Mouse (Mus musculus): ENCODE data around the gene Kcnj8. TPM values are rescaled to one million over a fixed set of nuclear protein-coding genes. Genes with fewer than 3 reads are reported as not detected.
A peak's percentile ranks its signal among the peaks of the same experiment; 100 is the strongest.

The Kcnj8 gene
- polyA plus RNA-seq, 1 experiment from 2014 or later, result 44.6 TPM

GRCm38 (mm10) chr6:142607080-142607479 is 35.7 kb upstream of the Kcnj8 start:
- Histone ChIP-seq H3K4me3 (ENCODE audit: low read depth, low read length) (no peak overlapping the region), H3K9me3 (ENCODE audit: control insufficient read depth, low read length) (no peaks in the 10 kb centered on the region), H3K4me2 (replicated peaks; ENCODE audit: low read depth) (no peak overlapping the region), H3K9ac (ENCODE audit: low read length) (no peak overlapping the region), H3K27me3 (ENCODE audit: control insufficient read depth, insufficient read depth, low read length) (no peaks in the 10 kb centered on the region), H3K36me3 (ENCODE audit: control insufficient read depth, insufficient read depth, low read length) (no peaks in the 10 kb centered on the region), H3K4me1 (replicated peaks; ENCODE audit: control insufficient read depth, insufficient read depth) (no peaks in the 10 kb centered on the region), H3K27ac (replicated peaks) (no peak overlapping the region)
- 69% methylated on average over 7 of the region's 7 CpGs for WGBS
- TF ChIP-seq CTCF (IDR thresholded peaks at IDR 0.05; ENCODE audit: low read depth), result no peak
- no peak for TF ChIP-seq EP300 (optimal IDR thresholded peaks at IDR 0.05)
- no peak for ATAC-seq (ENCODE audit: low FRiP score, low TSS enrichment)
- DNase-seq (ENCODE audit: low spot score), result no peak

GRCm38 (mm10) chr6:142602772-142603171 is 31.4 kb upstream of the Kcnj8 start:
- Histone ChIP-seq H3K4me2 (replicated peaks; ENCODE audit: low read depth) (no peak overlapping the region), H3K27me3 (ENCODE audit: control insufficient read depth, insufficient read depth, low read length) (no peaks in the 10 kb centered on the region), H3K4me1 (replicated peaks; ENCODE audit: control insufficient read depth, insufficient read depth) (no peaks in the 10 kb centered on the region), H3K9ac (ENCODE audit: low read length) (no peak overlapping the region), H3K36me3 (ENCODE audit: control insufficient read depth, insufficient read depth, low read length) (no peaks in the 10 kb centered on the region), H3K4me3 (ENCODE audit: low read depth, low read length) (no peak overlapping the region), H3K27ac (replicated peaks) (no peak overlapping the region), H3K9me3 (ENCODE audit: control insufficient read depth, low read length) (no peaks in the 10 kb centered on the region)
- WGBS, result 63% methylated on average over 6 of the region's 6 CpGs
- TF ChIP-seq EP300 (optimal IDR thresholded peaks at IDR 0.05), result no peak
- no peak for TF ChIP-seq CTCF (IDR thresholded peaks at IDR 0.05; ENCODE audit: low read depth)
- ATAC-seq (ENCODE audit: low FRiP score, low TSS enrichment) (no peak), DNase-seq (ENCODE audit: low spot score) (no peak)

- no peaks in the 10 kb centered on the region for H3K27me3 ChIP-seq (ENCODE audit: control insufficient read depth, insufficient read depth, low read length)
Measured at GRCm38 (mm10) chr6:142578831-142579230, 7.4 kb upstream of the Kcnj8 start.

GRCm38 (mm10) chr6:142577801-142578200 is 6.4 kb upstream of the Kcnj8 start:
- Histone ChIP-seq H3K4me3 (ENCODE audit: low read depth, low read length) (no peak overlapping the region), H3K27ac (replicated peaks) (no peak overlapping the region), H3K4me1 (replicated peaks; ENCODE audit: control insufficient read depth, insufficient read depth) (no peaks in the 10 kb centered on the region), H3K9ac (ENCODE audit: low read length) (no peak overlapping the region), H3K27me3 (ENCODE audit: control insufficient read depth, insufficient read depth, low read length) (no peaks in the 10 kb centered on the region), H3K4me2 (replicated peaks; ENCODE audit: low read depth) (no peak overlapping the region), H3K9me3 (ENCODE audit: control insufficient read depth, low read length) (no peaks in the 10 kb centered on the region), H3K36me3 (ENCODE audit: control insufficient read depth, insufficient read depth, low read length) (no peaks in the 10 kb centered on the region)
- ATAC-seq (ENCODE audit: low FRiP score, low TSS enrichment) (no peak), DNase-seq (ENCODE audit: low spot score) (no peak)
- TF ChIP-seq EP300 (optimal IDR thresholded peaks at IDR 0.05), result no peak
- TF ChIP-seq CTCF (IDR thresholded peaks at IDR 0.05; ENCODE audit: low read depth), result no peak
- WGBS, result 69% methylated on average over 6 of the region's 6 CpGs

More at GRCm38 (mm10) chr6:142578831-142579230, 7.4 kb upstream of the Kcnj8 start:
- Histone ChIP-seq H3K4me1 (replicated peaks; ENCODE audit: control insufficient read depth, insufficient read depth) (no peaks in the 10 kb centered on the region), H3K27ac (replicated peaks) (no peak overlapping the region), H3K4me2 (replicated peaks; ENCODE audit: low read depth) (no peak overlapping the region), H3K4me3 (ENCODE audit: low read depth, low read length) (no peak overlapping the region), H3K36me3 (ENCODE audit: control insufficient read depth, insufficient read depth, low read length) (no peaks in the 10 kb centered on the region), H3K9me3 (ENCODE audit: control insufficient read depth, low read length) (no peaks in the 10 kb centered on the region), H3K9ac (ENCODE audit: low read length) (no peak overlapping the region)
- DNase-seq (ENCODE audit: low spot score) (no peak), ATAC-seq (ENCODE audit: low FRiP score, low TSS enrichment) (no peak)
- TF ChIP-seq EP300 (optimal IDR thresholded peaks at IDR 0.05) (no peak), CTCF (IDR thresholded peaks at IDR 0.05; ENCODE audit: low read depth) (no peak)
- WGBS, result 67% methylated on average over 4 of the region's 4 CpGs

- no peak overlapping the region for H3K4me3 ChIP-seq (ENCODE audit: low read depth, low read length)
- no peak for ATAC-seq (ENCODE audit: low FRiP score, low TSS enrichment)
- no peak for DNase-seq (ENCODE audit: low spot score)
- H3K27me3 ChIP-seq (ENCODE audit: control insufficient read depth, insufficient read depth, low read length), result no peaks in the 10 kb centered on the region; the same call in 1 of the 2 replicates
- no peaks in the 10 kb centered on the region for H3K4me1 ChIP-seq (replicated peaks; ENCODE audit: control insufficient read depth, insufficient read depth)
- H3K9ac ChIP-seq (ENCODE audit: low read length), result no peak overlapping the region
- TF ChIP-seq CTCF (IDR thresholded peaks at IDR 0.05; ENCODE audit: low read depth) (no peak), EP300 (optimal IDR thresholded peaks at IDR 0.05) (peak; percentile 2)
- peak overlapping the region; percentile 63 for H3K27ac ChIP-seq (replicated peaks)
- H3K4me2 ChIP-seq (replicated peaks; ENCODE audit: low read depth), result no peak overlapping the region
- no peaks in the 10 kb centered on the region for H3K36me3 ChIP-seq (ENCODE audit: control insufficient read depth, insufficient read depth, low read length)
- H3K9me3 ChIP-seq (ENCODE audit: control insufficient read depth, low read length), result no peaks in the 10 kb centered on the region
- WGBS, result 33% methylated on average over 6 of the region's 6 CpGs
Measured at GRCm38 (mm10) chr6:142572876-142573275, 1.5 kb upstream of the Kcnj8 start.

- Histone ChIP-seq H3K36me3 (ENCODE audit: control insufficient read depth, insufficient read depth, low read length) (no peaks in the 10 kb centered on the region), H3K9ac (ENCODE audit: low read length) (peak overlapping the region; percentile 75), H3K4me3 (ENCODE audit: low read depth, low read length) (peak overlapping the region; percentile 55), H3K27me3 (ENCODE audit: control insufficient read depth, insufficient read depth, low read length) (no peaks in the 10 kb centered on the region; the same call in 1 of the 2 replicates), H3K4me2 (replicated peaks; ENCODE audit: low read depth) (peak overlapping the region; percentile 60), H3K9me3 (ENCODE audit: control insufficient read depth, low read length) (no peaks in the 10 kb centered on the region), H3K4me1 (replicated peaks; ENCODE audit: control insufficient read depth, insufficient read depth) (peaks cover 3% of the 10 kb centered on the region; the same call in 1 of the 2 replicates), H3K27ac (replicated peaks) (peak overlapping the region; percentile 93)
- ATAC-seq (ENCODE audit: low FRiP score, low TSS enrichment) (peak; percentile 41; the same call in 1 of the 2 replicates), DNase-seq (ENCODE audit: low spot score) (peak; percentile 37)
- WGBS, result 3% methylated on average over 21 of the region's 21 CpGs
- TF ChIP-seq CTCF (IDR thresholded peaks at IDR 0.05; ENCODE audit: low read depth), result no peak
- TF ChIP-seq EP300 (optimal IDR thresholded peaks at IDR 0.05), result no peak
Measured at GRCm38 (mm10) chr6:142571629-142572360, 381 bp upstream of the Kcnj8 start.

All from stomach, postnatal 0 days (tissue).